Mouse (Mus musculus) stomach, postnatal 0 days (tissue): ENCODE results near the gene Abhd5.

ENCODE experiments used
- CTCF ChIP-seq: IDR thresholded peaks from 2 replicates; pipeline ENCODE4 v1.5.1; 2016; ENCODE audit warnings: antibody characterized with exemption, low read depth, mild to moderate bottlenecking, moderate library complexity
- EP300 ChIP-seq: optimal IDR thresholded peaks from 2 replicates; pipeline ENCODE3; 2016; ENCODE audit warnings: antibody characterized with exemption

DNA sequence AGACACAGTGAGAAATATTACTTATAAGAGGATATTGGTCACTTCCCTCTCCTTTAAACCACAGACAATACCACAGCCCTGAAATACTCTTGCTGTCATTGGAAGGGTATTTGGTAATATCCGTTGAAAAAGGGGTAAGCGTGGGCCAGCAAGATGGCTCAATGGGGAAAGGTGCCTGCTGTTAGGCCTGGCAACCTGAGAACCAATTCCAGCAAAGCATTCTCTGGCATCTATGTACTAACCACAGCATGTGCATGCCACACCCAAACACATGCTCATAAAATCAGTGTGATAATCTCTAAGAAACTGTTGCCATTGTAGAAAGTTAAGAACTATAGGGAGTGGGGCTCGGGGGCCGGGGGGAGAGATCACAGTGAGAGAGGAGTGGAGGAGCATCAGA is 2.1 kb upstream of the Abhd5 start:
- TF ChIP-seq CTCF (no peak), EP300 (no peak)
